Mouse (Mus musculus): ENCODE results near the gene Rsph9. TPM values are rescaled to one million over a fixed set of nuclear protein-coding genes. Genes with fewer than 3 reads are reported as not detected.

Rsph9 gene
- polyA plus RNA-seq, 1 experiment: 10.5 TPM

DNA sequence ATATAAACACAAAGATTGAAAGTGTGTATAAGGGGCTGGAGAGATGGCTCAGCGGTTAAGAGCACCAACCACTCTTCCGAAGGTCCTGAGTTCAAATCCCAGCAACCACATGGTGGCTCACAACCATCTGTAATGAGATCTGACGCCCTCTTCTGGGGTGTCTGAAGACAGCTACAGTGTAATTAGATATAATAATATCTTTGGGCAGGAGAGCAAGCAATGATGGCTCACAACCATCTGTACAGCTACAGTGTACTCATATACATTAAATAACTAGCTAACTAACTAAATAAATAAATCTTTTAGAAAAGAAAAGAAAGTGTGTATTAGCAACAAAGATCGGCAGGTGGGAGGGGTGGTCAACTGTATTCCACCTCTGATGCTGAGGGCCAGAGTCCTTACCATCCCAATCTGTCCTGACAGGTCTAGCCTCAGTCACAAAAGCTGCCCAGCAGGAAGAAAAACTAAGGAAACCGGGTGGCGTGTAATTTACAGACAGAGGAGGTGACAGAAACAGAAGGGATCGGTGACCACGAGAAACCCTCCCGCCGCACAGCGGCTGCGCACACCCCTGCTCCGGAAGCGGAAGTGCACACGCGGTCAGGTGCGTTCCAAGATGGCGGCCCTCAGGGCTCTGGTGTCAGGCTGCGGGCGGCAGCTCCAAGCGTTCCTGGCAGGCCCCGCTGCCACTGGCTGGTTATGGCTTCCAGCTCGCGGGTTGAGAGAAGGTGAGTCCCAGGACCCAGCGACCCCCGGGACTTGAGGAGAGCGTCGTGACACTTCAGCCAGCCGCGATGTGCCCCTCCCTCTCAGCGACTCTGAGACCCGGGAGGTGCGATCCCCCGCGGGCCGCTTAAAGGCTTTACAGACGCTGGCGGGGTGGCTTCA lies 33.4 kb downstream of the Rsph9 start, which contains the start of gene Mrps18a:
Mrps18a (plus strand) TSS at position 585 of the 888 bp plus-strand sequence.
- Histone ChIP-seq H3K4me1 (ENCODE audit: control insufficient read depth, insufficient read depth, low read length) (no peaks in the 10 kb centered on the region), H3K27ac (ENCODE audit: insufficient read depth, low read length) (no peak within 1 kb of the TSS), H3K4me3 (replicated peaks; ENCODE audit: insufficient read depth, low read depth, low read length) (peak within 1 kb of the TSS; percentile 95), H3K27me3 (ENCODE audit: control insufficient read depth, insufficient read depth, low read length) (no peaks in the 10 kb centered on the region)
- 5% methylated on average over 38 of the region's 38 CpGs for WGBS
- peak; percentile 96 for TF ChIP-seq POLR2A (IDR thresholded peaks at IDR 0.05; ENCODE audit: borderline replicate concordance, insufficient read depth, low read length)
- TF ChIP-seq CTCF (IDR thresholded peaks at IDR 0.05; ENCODE audit: borderline replicate concordance, insufficient read depth, low read depth, low read length): no peak
- peak; percentile 87 to 88 for DNase-seq

DNA sequence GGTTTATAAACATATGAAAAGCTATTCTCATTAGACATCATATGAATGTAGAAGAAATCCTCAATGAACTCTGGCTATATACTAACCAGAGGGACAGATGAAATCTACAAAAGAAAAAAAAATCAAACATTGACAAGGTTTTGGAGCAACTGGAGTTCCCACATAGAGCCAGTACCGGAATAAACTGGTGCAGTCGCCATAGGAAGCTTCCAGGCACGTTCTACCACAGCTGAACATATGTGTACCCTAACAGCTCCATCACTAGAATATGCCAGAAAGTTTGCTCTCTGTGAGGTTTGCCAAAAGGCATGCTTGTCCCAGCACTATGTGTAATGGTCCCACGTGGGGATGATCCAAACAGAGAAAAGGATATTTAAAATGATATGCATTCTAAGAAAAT lies 35.7 kb downstream of the Rsph9 start:
- no peak for TF ChIP-seq POLR2A (IDR thresholded peaks at IDR 0.05; ENCODE audit: borderline replicate concordance, insufficient read depth, low read length)
- no peak for TF ChIP-seq CTCF (IDR thresholded peaks at IDR 0.05; ENCODE audit: borderline replicate concordance, insufficient read depth, low read depth, low read length)
- no peak for DNase-seq

DNA sequence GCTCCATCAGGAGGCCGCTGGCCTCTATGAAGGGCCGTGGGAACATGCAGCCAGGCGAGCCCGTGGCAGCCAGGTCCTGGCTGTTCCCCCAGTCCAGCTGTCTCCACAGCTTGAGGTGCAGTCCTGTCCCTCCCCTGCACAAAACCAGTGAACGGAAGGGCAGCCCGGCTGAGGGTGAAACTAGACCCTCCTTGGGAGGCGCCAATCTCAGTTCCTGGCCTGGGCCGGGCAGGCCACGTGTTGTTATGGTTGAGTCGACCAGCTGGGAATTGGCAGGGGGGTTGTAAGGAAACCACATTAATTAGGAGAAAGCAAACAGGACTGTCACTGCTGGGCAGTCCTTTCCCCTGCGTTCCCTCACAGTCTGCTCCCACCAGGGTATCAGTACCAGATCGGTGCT lies 39.5 kb downstream of the Rsph9 start:
- H3K27ac ChIP-seq (ENCODE audit: insufficient read depth, low read length): no peak overlapping the region

More for the DNA sequence above, 35.7 kb downstream of the Rsph9 start:
- H3K27me3 ChIP-seq (ENCODE audit: control insufficient read depth, insufficient read depth, low read length): no peaks in the 10 kb centered on the region
- no peaks in the 10 kb centered on the region for H3K4me1 ChIP-seq (ENCODE audit: control insufficient read depth, insufficient read depth, low read length)
- no peak overlapping the region for H3K4me3 ChIP-seq (replicated peaks; ENCODE audit: insufficient read depth, low read depth, low read length)
- no peak overlapping the region for H3K27ac ChIP-seq (ENCODE audit: insufficient read depth, low read length)
- 61% methylated on average over 4 of the region's 4 CpGs for WGBS

DNA sequence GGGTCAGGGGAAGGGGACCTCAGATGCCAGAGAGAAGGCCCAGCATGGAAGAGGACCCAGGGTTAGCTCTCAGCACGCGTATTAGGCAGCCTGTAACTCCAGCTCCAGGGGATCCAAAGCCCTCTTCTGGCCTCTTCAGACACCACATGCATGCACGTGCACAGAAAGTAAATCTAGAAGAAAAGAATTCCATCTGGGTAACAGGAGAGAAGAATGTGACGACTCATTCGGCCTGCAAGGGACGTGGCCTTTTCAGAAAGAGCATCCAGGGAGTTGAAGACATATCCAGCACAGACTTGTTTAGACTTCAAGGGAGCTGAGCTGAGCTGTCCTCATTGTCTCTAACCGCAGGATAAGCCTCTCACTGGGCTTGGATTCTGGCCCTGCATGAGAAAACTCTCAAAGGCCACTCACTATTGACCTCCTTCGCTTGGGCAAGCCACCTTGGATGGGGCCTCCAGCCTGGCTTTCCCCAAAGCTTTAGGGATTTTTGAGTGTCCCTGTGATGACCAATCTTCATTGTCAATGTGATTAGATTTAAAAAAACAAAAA lies 41.3 kb downstream of the Rsph9 start:
- H3K4me1 ChIP-seq (ENCODE audit: control insufficient read depth, insufficient read depth, low read length): no peaks in the 10 kb centered on the region
- no peak for DNase-seq
- no peaks in the 10 kb centered on the region for H3K27me3 ChIP-seq (ENCODE audit: control insufficient read depth, insufficient read depth, low read length)
- H3K4me3 ChIP-seq (replicated peaks; ENCODE audit: insufficient read depth, low read depth, low read length): no peak overlapping the region
- TF ChIP-seq CTCF (IDR thresholded peaks at IDR 0.05; ENCODE audit: borderline replicate concordance, insufficient read depth, low read depth, low read length) (no peak), POLR2A (IDR thresholded peaks at IDR 0.05; ENCODE audit: borderline replicate concordance, insufficient read depth, low read length) (no peak)
- H3K27ac ChIP-seq (ENCODE audit: insufficient read depth, low read length): no peak overlapping the region
- 68% methylated on average over 8 of the region's 8 CpGs for WGBS

More for the DNA sequence above, 39.5 kb downstream of the Rsph9 start:
- no peak for TF ChIP-seq CTCF (IDR thresholded peaks at IDR 0.05; ENCODE audit: borderline replicate concordance, insufficient read depth, low read depth, low read length)
- no peak for TF ChIP-seq POLR2A (IDR thresholded peaks at IDR 0.05; ENCODE audit: borderline replicate concordance, insufficient read depth, low read length)
- WGBS: 7% methylated on average over 12 of the region's 12 CpGs
- H3K27me3 ChIP-seq (ENCODE audit: control insufficient read depth, insufficient read depth, low read length): no peaks in the 10 kb centered on the region
- H3K4me1 ChIP-seq (ENCODE audit: control insufficient read depth, insufficient read depth, low read length): no peaks in the 10 kb centered on the region
- no peak overlapping the region for H3K4me3 ChIP-seq (replicated peaks; ENCODE audit: insufficient read depth, low read depth, low read length)
- no peak for DNase-seq

DNA sequence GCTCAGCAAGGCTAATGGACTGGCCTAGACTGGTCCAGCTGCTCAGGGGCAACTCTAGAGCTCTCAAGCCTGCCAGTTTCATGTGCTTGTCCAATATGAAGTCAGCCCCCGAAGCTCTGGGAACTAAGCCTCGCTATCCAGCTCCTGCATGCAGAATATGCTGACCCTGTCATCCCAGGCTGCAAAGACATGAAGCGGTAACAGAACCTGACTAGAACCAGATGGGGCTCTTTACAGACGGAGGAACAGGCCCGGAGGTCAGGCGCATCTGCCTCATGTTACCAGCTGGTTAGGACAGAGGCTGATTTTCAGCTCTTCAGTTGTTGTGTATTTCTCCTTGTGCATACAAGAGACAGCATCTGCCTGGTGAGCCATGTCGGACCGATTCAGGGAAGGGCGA lies 42.1 kb downstream of the Rsph9 start:
- WGBS: 85% methylated on average over 9 of the region's 9 CpGs
- H3K4me1 ChIP-seq (ENCODE audit: control insufficient read depth, insufficient read depth, low read length): no peaks in the 10 kb centered on the region
- TF ChIP-seq CTCF (IDR thresholded peaks at IDR 0.05; ENCODE audit: borderline replicate concordance, insufficient read depth, low read depth, low read length) (no peak), POLR2A (IDR thresholded peaks at IDR 0.05; ENCODE audit: borderline replicate concordance, insufficient read depth, low read length) (no peak)

DNA sequence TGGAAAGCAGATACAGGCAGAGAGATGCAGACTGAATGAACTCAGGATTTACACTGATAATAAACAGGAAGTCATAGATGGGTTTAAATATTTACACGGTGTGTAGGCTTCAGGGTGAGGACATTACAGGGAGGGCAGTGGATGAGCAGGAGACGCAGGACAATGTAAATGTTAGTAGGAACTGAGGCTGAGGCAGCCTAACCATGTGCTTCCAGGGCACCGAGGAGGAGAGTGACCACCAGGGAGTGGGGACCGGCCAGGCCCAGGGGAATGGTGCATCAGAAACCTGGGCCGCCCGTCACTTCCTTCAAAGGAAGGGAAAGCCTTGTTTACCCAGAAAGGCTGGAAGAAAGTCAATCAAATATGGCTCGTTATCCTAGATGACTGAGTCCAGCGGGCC lies 45.5 kb downstream of the Rsph9 start:
- 59% methylated on average over 8 of the region's 8 CpGs for WGBS
- Histone ChIP-seq H3K27me3 (ENCODE audit: control insufficient read depth, insufficient read depth, low read length) (no peaks in the 10 kb centered on the region), H3K27ac (ENCODE audit: insufficient read depth, low read length) (no peak overlapping the region), H3K4me1 (ENCODE audit: control insufficient read depth, insufficient read depth, low read length) (no peaks in the 10 kb centered on the region), H3K4me3 (replicated peaks; ENCODE audit: insufficient read depth, low read depth, low read length) (no peak overlapping the region)
- DNase-seq: no peak
- TF ChIP-seq POLR2A (IDR thresholded peaks at IDR 0.05; ENCODE audit: borderline replicate concordance, insufficient read depth, low read length) (no peak), CTCF (IDR thresholded peaks at IDR 0.05; ENCODE audit: borderline replicate concordance, insufficient read depth, low read depth, low read length) (no peak)

More for the DNA sequence above, 42.1 kb downstream of the Rsph9 start:
- Histone ChIP-seq H3K27ac (ENCODE audit: insufficient read depth, low read length) (no peak overlapping the region), H3K27me3 (ENCODE audit: control insufficient read depth, insufficient read depth, low read length) (no peaks in the 10 kb centered on the region), H3K4me3 (replicated peaks; ENCODE audit: insufficient read depth, low read depth, low read length) (no peak overlapping the region)
- no peak for DNase-seq

DNA sequence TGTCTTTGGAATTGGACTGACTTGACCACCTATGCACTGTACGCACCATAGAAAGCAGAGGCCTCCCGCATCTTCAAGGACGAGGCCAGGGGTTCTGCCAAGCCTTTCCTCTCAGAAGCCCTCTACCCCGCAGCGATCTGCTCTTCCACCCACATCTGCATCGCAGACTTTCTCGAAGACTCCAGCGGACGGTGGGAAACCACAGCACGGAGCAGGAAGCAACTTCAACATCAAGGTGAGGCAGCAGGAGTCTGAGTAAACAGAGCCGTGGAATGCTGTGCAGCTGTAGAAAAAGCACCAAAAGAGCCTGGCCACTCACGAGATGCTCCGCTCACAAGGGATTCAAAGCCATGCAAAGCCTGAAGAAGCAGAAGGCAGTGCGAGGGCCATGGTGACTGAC lies 52.1 kb downstream of the Rsph9 start:
- Histone ChIP-seq H3K4me3 (replicated peaks; ENCODE audit: insufficient read depth, low read depth, low read length) (no peak overlapping the region), H3K4me1 (ENCODE audit: control insufficient read depth, insufficient read depth, low read length) (no peaks in the 10 kb centered on the region), H3K27me3 (ENCODE audit: control insufficient read depth, insufficient read depth, low read length) (no peaks in the 10 kb centered on the region), H3K27ac (ENCODE audit: insufficient read depth, low read length) (no peak overlapping the region)
- 80% methylated on average over 14 of the region's 14 CpGs for WGBS
- DNase-seq: no peak
- no peak for TF ChIP-seq CTCF (IDR thresholded peaks at IDR 0.05; ENCODE audit: borderline replicate concordance, insufficient read depth, low read depth, low read length)
- no peak for TF ChIP-seq POLR2A (IDR thresholded peaks at IDR 0.05; ENCODE audit: borderline replicate concordance, insufficient read depth, low read length)

DNA sequence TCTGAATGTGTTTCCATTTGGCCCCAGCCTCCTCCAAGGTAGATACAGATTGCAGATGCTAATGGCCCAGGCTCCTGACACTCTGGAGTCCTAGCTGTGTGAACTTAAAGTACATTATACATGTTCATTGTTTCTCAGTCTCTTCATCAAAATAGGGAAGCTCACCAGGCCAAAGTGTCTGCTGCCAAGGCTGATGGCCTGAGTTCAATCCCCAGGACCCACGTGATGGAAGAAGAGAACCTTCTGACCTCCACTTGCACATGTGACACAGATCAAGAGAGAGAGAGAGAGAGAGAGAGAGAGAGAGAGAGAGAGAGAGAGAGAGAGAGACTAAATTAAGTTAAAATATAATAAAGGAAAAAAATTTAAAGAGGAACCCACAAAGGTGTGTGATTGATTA lies 52.7 kb downstream of the Rsph9 start:
- no peak for TF ChIP-seq POLR2A (IDR thresholded peaks at IDR 0.05; ENCODE audit: borderline replicate concordance, insufficient read depth, low read length)
- TF ChIP-seq CTCF (IDR thresholded peaks at IDR 0.05; ENCODE audit: borderline replicate concordance, insufficient read depth, low read depth, low read length): no peak
- 50% methylated on average over 1 of the region's 1 CpGs for WGBS
- Histone ChIP-seq H3K4me1 (ENCODE audit: control insufficient read depth, insufficient read depth, low read length) (no peaks in the 10 kb centered on the region), H3K4me3 (replicated peaks; ENCODE audit: insufficient read depth, low read depth, low read length) (no peak overlapping the region), H3K27me3 (ENCODE audit: control insufficient read depth, insufficient read depth, low read length) (no peaks in the 10 kb centered on the region), H3K27ac (ENCODE audit: insufficient read depth, low read length) (no peak overlapping the region)
- DNase-seq: no peak

Data from cerebellum, adult 2 months (tissue).